Mouse (Mus musculus) right cerebral cortex, adult 18-20 months (tissue): ENCODE measurements around the gene Olfr282.
A peak's percentile ranks its signal among the peaks of the same experiment; 100 is the strongest.

Source experiments
- DNase-seq: peaks from one replicate; pipeline ENCODE4 v3.0.0; 2022; ENCODE audit warnings: mixed read lengths

The Olfr282 gene

DNA sequence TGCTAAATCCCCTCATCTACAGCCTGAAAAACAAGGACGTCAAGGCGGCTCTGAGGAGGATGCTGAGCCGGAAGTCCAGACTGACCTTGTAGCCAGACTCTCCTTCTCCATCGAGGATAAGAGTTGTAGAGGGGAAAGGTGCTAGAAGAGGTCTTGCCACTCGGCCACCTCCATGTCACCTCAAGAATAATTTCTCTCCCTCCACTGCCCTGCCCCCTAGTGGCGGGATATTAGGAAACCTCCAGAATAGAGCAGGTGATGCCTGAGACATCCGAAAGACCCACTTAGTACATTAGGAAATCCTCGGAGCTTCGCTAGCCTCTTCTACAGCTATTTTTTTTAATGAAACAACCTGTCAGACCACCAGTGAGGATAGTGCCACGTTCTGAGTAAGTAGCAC, 44.4 kb downstream of the Olfr282 start:
- peak; percentile 17 for DNase-seq

DNA sequence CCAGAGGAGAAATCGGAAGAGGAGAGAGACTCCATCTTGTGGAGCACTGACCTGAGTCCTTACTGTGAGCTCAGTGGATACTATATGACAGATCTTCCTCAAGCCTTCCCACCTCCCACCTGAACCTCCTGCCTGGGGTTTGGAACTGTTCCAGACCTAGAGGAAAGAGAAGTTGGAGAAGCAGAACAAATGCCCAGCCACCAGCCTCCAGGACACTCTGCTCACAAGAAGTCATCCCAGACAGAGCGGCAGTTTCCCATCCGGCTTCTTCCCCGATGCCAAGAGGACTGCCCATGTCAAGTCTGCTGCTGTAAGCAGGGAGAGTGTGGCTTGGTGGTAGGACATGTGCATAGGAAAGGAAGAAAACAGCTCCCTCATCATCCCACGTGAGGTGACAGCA, 45.3 kb downstream of the Olfr282 start:
- DNase-seq = no peak

DNA sequence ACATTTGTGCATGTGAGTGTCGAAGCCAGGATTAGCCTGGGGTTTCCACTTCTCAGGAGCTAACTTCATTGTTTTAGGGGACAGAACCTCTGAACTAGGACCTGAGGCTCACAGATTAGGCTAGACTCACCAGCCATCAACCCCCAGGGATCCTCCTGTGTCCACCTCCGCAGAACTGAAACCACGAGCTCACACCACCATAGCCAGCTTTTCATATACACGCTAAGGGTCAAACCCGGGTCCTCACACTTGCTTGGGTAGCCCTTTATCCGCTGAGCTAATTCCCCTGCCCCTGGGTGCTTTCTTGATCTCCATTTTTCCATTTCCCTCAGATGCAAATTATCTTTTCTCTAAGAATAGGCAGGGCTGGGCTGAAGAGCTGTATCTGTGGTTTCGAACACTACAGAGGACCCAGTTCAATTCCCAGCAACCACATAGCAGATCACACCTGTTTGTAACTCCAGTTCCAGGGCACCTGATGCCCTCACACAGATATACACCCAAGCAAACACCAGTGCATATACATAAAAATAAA, 48.6 kb downstream of the Olfr282 start:
- DNase-seq = no peak

DNA sequence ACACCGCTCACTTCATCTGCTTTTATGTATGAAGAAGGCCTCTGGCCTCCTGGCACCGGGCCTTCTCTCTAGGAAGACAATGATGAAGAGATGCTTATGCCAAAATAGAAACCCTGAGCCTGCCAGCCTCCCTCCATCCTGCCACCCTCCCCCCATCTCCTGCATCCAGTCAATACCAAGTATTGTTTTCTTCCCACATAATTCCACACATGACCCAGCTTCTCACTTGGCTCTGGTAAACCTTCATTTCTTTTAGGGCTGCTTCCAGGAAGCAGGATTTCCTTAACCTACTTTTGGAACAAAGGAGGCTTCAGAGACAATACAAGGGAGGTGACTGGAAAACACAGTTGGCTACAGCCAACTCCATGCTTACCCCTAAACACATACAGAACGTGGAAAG, 51.7 kb downstream of the Olfr282 start, which contains the start of gene Lalba:
Lalba (minus strand) TSS at position 21 of the 400 bp plus-strand sequence.
- no peak for DNase-seq

DNA sequence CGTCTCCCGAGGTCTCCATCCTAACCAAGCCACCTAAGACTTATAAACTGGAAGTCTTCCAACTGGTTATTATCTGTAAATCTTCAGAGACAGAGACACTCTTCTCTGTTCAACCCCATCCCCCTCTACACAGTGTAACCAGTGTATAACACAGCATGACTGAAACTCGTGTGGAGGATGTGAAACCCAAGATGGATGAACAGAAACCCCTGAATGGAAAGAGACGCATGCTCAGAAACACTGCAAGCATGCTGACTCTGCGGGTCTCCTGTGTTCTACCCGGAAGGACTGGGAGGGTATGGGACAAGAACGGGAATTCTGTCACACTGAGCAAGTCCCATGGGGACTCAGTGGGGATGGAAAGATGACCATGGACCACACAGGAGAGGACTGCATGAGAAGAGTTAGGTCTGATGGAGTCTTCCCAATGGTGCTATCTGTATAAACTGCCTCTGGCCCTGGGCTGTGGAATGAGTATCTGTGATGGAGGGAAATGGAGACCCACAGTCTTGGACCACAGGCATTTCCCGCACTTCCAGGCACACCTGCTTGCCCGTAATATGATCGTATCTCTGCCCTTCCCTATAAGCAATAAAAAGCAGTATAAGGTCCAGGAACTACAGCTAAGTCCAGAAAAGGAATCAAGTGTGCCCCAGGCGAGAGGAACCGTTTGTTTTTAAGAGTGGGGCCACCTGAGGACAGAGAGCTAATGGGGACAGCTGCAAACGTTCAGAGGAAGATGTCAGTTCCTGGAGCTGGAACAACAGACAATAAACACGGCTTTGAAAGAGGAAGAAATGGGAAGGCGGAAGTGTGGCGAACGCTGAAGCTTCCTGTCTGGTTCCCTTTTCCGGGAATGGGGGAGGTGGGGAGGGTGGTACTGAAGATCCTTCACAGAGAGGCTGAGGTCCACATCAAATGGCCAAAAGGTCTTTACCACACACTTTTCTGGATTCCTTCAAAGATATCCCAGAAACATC, 53.2 kb downstream of the Olfr282 start:
- DNase-seq = no peak

DNA sequence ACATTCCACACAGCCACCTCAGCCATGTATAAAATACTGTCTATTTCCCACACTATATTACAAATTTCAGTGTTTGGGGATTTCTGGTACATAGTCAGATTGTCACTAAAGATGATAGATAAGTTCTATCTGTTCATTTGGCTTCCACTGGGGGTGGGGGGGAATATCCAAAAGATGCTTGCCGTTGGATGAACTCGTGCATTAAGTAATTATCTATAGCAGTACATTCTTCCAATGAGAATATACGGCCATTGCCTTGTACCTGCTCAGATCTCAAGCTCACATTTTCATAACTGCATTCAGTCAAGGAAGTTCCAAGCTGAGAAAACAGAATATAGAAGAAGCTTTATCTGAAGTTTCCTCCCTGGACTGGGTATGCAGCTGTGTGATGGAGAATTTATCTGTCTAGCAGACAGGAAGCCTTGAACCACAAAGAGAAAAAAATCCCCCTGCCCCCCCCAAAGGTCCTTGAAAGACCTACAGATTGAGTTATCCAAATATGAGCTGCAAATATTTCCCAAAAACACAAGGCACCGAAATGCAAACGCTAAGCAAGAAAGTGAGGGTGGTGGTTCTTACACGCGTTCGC, 55.5 kb downstream of the Olfr282 start:
- no peak for DNase-seq
